Mouse (Mus musculus): ENCODE data around the gene Fdx1.

Fdx1 gene

DNA sequence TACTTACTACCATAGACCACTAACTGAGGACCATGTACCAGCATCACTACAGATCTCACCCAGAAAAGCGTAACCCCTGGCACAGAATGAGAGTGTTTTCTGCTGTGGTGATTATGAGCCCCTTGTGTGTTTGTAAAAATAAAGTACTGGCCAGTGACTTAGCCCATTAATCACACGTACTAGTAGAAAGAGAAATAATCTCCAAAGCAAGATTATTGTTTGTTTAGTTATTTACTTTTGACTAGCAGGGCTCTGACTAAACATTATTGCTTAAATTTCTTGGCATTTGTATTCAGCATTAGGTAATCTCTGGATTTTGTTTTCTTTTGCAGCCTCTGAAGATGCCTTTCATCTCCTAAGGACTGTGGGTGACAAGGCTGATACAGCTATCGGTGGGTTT lies 55.1 kb downstream of the Fdx1 start:
- DNase-seq (ENCODE audit: low spot score in 2 of 2) = no peak

DNA sequence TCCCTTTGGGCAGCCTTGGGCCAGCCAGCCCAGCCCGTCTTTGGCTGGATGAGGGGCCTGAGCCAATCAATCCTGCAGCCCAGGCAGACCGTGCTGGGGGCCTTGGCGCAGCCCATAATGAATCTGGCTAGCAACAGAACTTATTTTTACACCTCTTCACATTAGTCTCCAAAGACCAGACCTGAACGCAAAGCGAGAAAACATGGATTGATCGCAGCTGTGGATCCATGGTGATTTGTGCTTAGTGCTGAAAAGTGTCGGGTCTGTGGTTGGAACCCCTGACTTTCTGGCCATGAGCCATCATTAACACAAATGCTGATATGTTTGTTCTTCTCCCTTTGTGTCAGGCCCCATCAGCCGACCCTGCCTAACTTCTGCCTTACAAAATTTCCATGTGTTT lies 56.4 kb downstream of the Fdx1 start:
- no peak for DNase-seq (ENCODE audit: low spot score in 2 of 2)

Data from spleen, postnatal 10 days (tissue).